Mouse (Mus musculus): ENCODE data around the gene Mphosph10.

DNA sequence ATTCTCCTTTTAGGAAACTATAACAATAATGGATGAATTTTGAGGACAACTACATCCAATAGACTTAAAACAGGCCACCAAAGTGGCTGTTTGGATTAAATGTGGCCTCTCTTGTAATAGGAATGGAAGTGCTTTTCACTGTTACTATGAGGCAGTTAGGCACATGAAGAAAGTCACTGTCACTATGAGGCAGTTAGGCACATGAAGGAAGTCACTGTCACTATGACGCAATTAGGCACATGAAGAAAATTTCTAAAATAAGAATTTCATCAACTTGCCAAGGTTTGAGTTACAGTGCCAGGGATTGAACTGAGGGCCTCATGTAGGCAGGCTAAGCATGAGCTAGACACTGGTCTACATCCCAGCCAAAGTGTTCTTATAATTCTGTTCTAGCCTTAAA lies 8.7 kb upstream of the Mphosph10 start:
- TF ChIP-seq CTCF (IDR thresholded peaks at IDR 0.05; ENCODE audit: control insufficient read depth, insufficient read depth, low read length), result no peak
- no peak for TF ChIP-seq POLR2A (IDR thresholded peaks at IDR 0.05; ENCODE audit: borderline replicate concordance, control insufficient read depth, low read depth, low read length)

Measured in bone marrow, adult 2 months (tissue).